Mouse (Mus musculus) erythroblast, adult 5-6 weeks (primary cell): ENCODE results near the gene Gm5622. TPM values are rescaled to one million over a fixed set of nuclear protein-coding genes. Genes with fewer than 3 reads are reported as not detected.
"Not testable (repeated sequence)": the region's sequence is repeated elsewhere in the genome, so short reads cannot be mapped to it uniquely, and the experiment has no call there.

Experiments
- ATAC-seq: replicated peaks from 2 replicates; pipeline ENCODE4 v1.8.0; 2016; ENCODE audit warnings: moderate number of reproducible peaks, mild to moderate bottlenecking, moderate TSS enrichment, inconsistent platforms; ENCODE audit not compliant: poor library complexity, low FRiP score, severe bottlenecking
- total RNA-seq, 2 experiments: library from RNA; stranded (forward) in 1 of 2; stranded (reverse) in 1 of 2; fragments of 150-400 nt in 1 of 2; fragments of 200-764, 138-1000 nt in 1 of 2; gene quantifications; 2 replicates each; pipeline versions ENCODE4 v1.2.3 to v1.2.4; 2015 to 2017; ENCODE audit warnings: low replicate concordance in 2 of 2

Gene Gm5622
- total RNA-seq (2015; ENCODE audit: low replicate concordance): not detected in 2 replicates
- not detected in 2 replicates for total RNA-seq (2017; ENCODE audit: low replicate concordance)

DNA sequence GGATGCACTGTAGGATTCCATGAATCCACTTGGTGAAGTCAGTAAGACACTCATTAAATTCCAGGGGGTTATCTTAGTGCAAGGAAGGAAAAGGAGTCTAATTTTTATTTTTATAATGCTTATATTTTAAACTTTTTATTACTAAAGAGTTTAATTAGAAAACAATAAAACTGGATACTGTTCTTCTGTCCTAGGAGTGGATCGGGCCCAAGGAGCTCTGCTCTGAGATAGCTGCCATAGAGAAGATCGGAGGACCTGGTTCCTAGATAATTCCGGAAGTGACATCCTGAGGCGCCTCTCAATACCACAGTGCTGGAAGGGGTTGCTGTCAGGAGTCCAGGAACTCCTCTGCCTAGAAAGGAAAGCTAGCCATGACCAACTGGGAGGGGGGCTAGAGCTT lies at the start of gene Gm5622:
TSS of gene Gm5622 (plus strand) at position 301 of the 400 bp plus-strand sequence.
- no peak for ATAC-seq

- no peak for ATAC-seq
Observed at GRCm38 (mm10) chr14:51507416-51507815, 45.2 kb upstream of the Gm5622 start.

- ATAC-seq: not testable (repeated sequence)
Observed at GRCm38 (mm10) chr14:51573963-51574362, 21.4 kb downstream of the Gm5622 start, which contains the start of gene Gm17175. Gm17175 (minus strand) TSS chr14:51574063.

GRCm38 (mm10) chr14:51592039-51592438 lies 39.4 kb downstream of the Gm5622 start, which contains the start of gene Gm17174:
Gm17174 (minus strand) TSS chr14:51592139.
- not testable (repeated sequence) for ATAC-seq

- ATAC-seq: no peak
Observed at GRCm38 (mm10) chr14:51611210-51611609, 58.6 kb downstream of the Gm5622 start, which contains the start of gene Gm17078. Gm17078 (minus strand) TSS chr14:51611310.

DNA sequence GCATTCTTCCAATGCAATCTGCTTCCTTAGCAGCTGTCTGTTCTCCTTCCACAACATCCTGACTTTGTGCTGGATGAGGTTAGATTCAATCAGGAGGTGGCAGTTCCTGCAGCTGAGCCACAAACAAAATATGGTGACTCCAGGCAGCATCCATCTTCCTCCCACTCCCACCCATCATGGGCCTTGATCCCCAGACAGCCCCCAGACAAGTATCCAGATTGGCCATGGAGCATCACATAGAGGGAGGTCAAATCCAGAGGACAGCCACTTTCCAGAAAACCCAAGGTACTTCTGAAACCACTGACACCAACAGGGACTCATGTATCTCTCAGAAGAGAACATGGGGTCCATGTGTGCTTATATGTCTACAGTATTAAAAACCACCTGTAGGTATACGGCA lies 79.8 kb downstream of the Gm5622 start:
- not testable (repeated sequence) for ATAC-seq

DNA sequence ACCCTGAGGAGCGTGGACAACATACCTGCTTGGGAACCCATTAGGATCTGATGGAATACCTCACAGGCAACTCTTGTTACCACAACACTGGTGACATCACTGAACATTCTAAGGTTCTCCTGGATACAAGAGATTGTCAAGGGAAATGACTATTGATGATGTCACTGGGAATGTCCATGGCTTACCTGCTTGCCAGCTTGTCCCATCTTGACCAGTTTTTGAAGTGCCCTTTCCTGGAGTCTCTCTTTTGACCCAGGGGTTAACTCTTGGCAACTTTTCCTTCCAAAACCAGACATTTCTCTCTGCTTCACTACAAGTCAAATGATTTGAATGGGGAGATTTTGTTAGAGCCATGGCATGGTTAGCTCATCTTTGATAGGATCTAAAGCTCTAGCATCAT lies 83.0 kb downstream of the Gm5622 start, which contains the start of gene Gm4181:
TSS of gene Gm4181 (minus strand) at position 101 of the 400 bp plus-strand sequence.
- ATAC-seq: not testable (repeated sequence)

- no peak for ATAC-seq
Observed at GRCm38 (mm10) chr14:51677269-51677668, 124.7 kb downstream of the Gm5622 start.

- ATAC-seq: not testable (repeated sequence)
Observed at GRCm38 (mm10) chr14:51695368-51695767, 142.8 kb downstream of the Gm5622 start, which contains the start of gene Gm17079. Gm17079 (minus strand) TSS chr14:51695468.

Other genes with a start within 250 kb of the Gm5622 start
- not detected in 2 replicates for gene Gm7247, start 191.0 kb upstream of the Gm5622 start, total RNA-seq (2015; ENCODE audit: low replicate concordance)
- gene Gm7247, start 191.0 kb upstream of the Gm5622 start, total RNA-seq (2017; ENCODE audit: low replicate concordance): not detected in 2 replicates
- not detected in 2 replicates for gene Vmn2r88, start 142.0 kb upstream of the Gm5622 start, total RNA-seq (2015; ENCODE audit: low replicate concordance)
- gene Vmn2r88, start 142.0 kb upstream of the Gm5622 start, total RNA-seq (2017; ENCODE audit: low replicate concordance): not detected in 2 replicates
- gene Vmn2r89, start 100.9 kb upstream of the Gm5622 start, total RNA-seq (2015; ENCODE audit: low replicate concordance): not detected in 2 replicates
- not detected in 2 replicates for gene Vmn2r89, start 100.9 kb upstream of the Gm5622 start, total RNA-seq (2017; ENCODE audit: low replicate concordance)
- not detected in 2 replicates for gene Gm17175, start 21.3 kb downstream of the Gm5622 start, total RNA-seq (2015; ENCODE audit: low replicate concordance)
- gene Gm17175, start 21.3 kb downstream of the Gm5622 start, total RNA-seq (2017; ENCODE audit: low replicate concordance): not detected in 2 replicates
- not detected in 2 replicates for gene Gm17174, start 39.3 kb downstream of the Gm5622 start, total RNA-seq (2015; ENCODE audit: low replicate concordance)
- not detected in 2 replicates for gene Gm17174, start 39.3 kb downstream of the Gm5622 start, total RNA-seq (2017; ENCODE audit: low replicate concordance)
- gene Gm17078, start 58.5 kb downstream of the Gm5622 start, total RNA-seq (2015; ENCODE audit: low replicate concordance): not detected in 2 replicates
- not detected in 2 replicates for gene Gm17078, start 58.5 kb downstream of the Gm5622 start, total RNA-seq (2017; ENCODE audit: low replicate concordance)
- gene Gm4181, start 82.9 kb downstream of the Gm5622 start, total RNA-seq (2015; ENCODE audit: low replicate concordance): not detected in 2 replicates
- not detected in 2 replicates for gene Gm4181, start 82.9 kb downstream of the Gm5622 start, total RNA-seq (2017; ENCODE audit: low replicate concordance)
- gene Gm17079, start 142.7 kb downstream of the Gm5622 start, total RNA-seq (2015; ENCODE audit: low replicate concordance): not detected in 2 replicates
- gene Gm17079, start 142.7 kb downstream of the Gm5622 start, total RNA-seq (2017; ENCODE audit: low replicate concordance): 0.68 TPM in 1 of 2 replicates, not detected in the other
- gene Gm5800, start 164.4 kb downstream of the Gm5622 start, total RNA-seq (2015; ENCODE audit: low replicate concordance): not detected in 2 replicates
- not detected in 2 replicates for gene Gm5800, start 164.4 kb downstream of the Gm5622 start, total RNA-seq (2017; ENCODE audit: low replicate concordance)
- not detected in 2 replicates for gene Ang4, start 220.8 kb downstream of the Gm5622 start, total RNA-seq (2015; ENCODE audit: low replicate concordance)
- gene Ang4, start 220.8 kb downstream of the Gm5622 start, total RNA-seq (2017; ENCODE audit: low replicate concordance): not detected in 2 replicates
- not detected in 2 replicates for gene AY358078, start 247.3 kb downstream of the Gm5622 start, total RNA-seq (2015; ENCODE audit: low replicate concordance)
- not detected in 2 replicates for gene AY358078, start 247.3 kb downstream of the Gm5622 start, total RNA-seq (2017; ENCODE audit: low replicate concordance)